Mouse (Mus musculus): Measurements from ENCODE around the gene Msh3. TPM values are rescaled to one million over a fixed set of nuclear protein-coding genes. Genes with fewer than 3 reads are reported as not detected.

The Msh3 gene
- polyA plus RNA-seq, 1 experiment from 2014 or later, result 37.7 TPM

GRCm38 (mm10) chr13:92305680-92306079 is 49.1 kb downstream of the Msh3 start, which contains the start of gene Gm20379:
TSS of gene Gm20379 (plus strand) at chr13:92305980.
- Histone ChIP-seq H3K27me3 (ENCODE audit: low read depth, poor library complexity, severe bottlenecking) (no peaks in the 10 kb centered on the region), H3K4me1 (peaks cover 29% of the 10 kb centered on the region), H3K4me3 (no peak within 1 kb of the TSS), H3K27ac (no peak within 1 kb of the TSS), H3K36me3 (peaks cover 47% of the 10 kb centered on the region), H3K9me3 (replicated peaks) (no peaks in the 10 kb centered on the region)
- 97% methylated on average over 11 of the region's 11 CpGs for WGBS
- DNase-seq (ENCODE audit: low spot score), result no peak

GRCm38 (mm10) chr13:92304291-92304690 is 50.5 kb downstream of the Msh3 start:
- 97% methylated on average over 5 of the region's 5 CpGs for WGBS
- Histone ChIP-seq H3K4me1 (peaks cover 39% of the 10 kb centered on the region), H3K9me3 (replicated peaks) (no peaks in the 10 kb centered on the region), H3K27ac (no peak overlapping the region), H3K36me3 (peaks cover 45% of the 10 kb centered on the region), H3K4me3 (no peak overlapping the region), H3K27me3 (ENCODE audit: low read depth, poor library complexity, severe bottlenecking) (no peaks in the 10 kb centered on the region)
- no peak for DNase-seq (ENCODE audit: low spot score)

GRCm38 (mm10) chr13:92303062-92303948 is 51.5 kb downstream of the Msh3 start:
- 82% methylated on average over 8 of the region's 8 CpGs for WGBS
- no peak overlapping the region; the same call in 1 of the 2 replicates for H3K27ac ChIP-seq
- H3K4me3 ChIP-seq, result no peak overlapping the region
- H3K4me1 ChIP-seq, result peaks cover 39% of the 10 kb centered on the region
- peaks cover 41% of the 10 kb centered on the region for H3K36me3 ChIP-seq
- no peaks in the 10 kb centered on the region for H3K27me3 ChIP-seq (ENCODE audit: low read depth, poor library complexity, severe bottlenecking)
- H3K9me3 ChIP-seq (replicated peaks), result no peaks in the 10 kb centered on the region
- DNase-seq (ENCODE audit: low spot score), result no peak

- H3K4me3 ChIP-seq, result no peak overlapping the region
- no peaks in the 10 kb centered on the region for H3K9me3 ChIP-seq (replicated peaks)
- 69% methylated on average over 4 of the region's 4 CpGs for WGBS
- DNase-seq (ENCODE audit: low spot score), result no peak
- H3K27me3 ChIP-seq (ENCODE audit: low read depth, poor library complexity, severe bottlenecking), result no peaks in the 10 kb centered on the region
- H3K27ac ChIP-seq, result 0 out of 2 replicates have a peak overlapping the region, but pooled peaks have one; percentile 25
- peaks cover 39% of the 10 kb centered on the region for H3K4me1 ChIP-seq
- peaks cover 36% of the 10 kb centered on the region for H3K36me3 ChIP-seq
Observed at GRCm38 (mm10) chr13:92302466-92302865, 52.3 kb downstream of the Msh3 start.

- Histone ChIP-seq H3K9me3 (replicated peaks) (no peaks in the 10 kb centered on the region), H3K27me3 (ENCODE audit: low read depth, poor library complexity, severe bottlenecking) (no peaks in the 10 kb centered on the region), H3K36me3 (peaks cover 43% of the 10 kb centered on the region), H3K4me1 (peaks cover 39% of the 10 kb centered on the region), H3K27ac (0 out of 2 replicates have a peak overlapping the region, but pooled peaks have one; percentile 25), H3K4me3 (no peak overlapping the region)
- WGBS, result 68% methylated on average over 4 of the region's 4 CpGs
- DNase-seq (ENCODE audit: low spot score), result no peak
Observed at GRCm38 (mm10) chr13:92301754-92302153, 53.0 kb downstream of the Msh3 start.

GRCm38 (mm10) chr13:92299522-92299921 is 55.3 kb downstream of the Msh3 start:
- 62% methylated on average over 1 of the region's 1 CpGs for WGBS
- Histone ChIP-seq H3K36me3 (peaks cover 40% of the 10 kb centered on the region), H3K4me3 (no peak overlapping the region), H3K27ac (no peak overlapping the region), H3K27me3 (ENCODE audit: low read depth, poor library complexity, severe bottlenecking) (no peaks in the 10 kb centered on the region), H3K4me1 (peaks cover 39% of the 10 kb centered on the region), H3K9me3 (replicated peaks) (no peaks in the 10 kb centered on the region)
- no peak for DNase-seq (ENCODE audit: low spot score)

GRCm38 (mm10) chr13:92297021-92297420 is 57.8 kb downstream of the Msh3 start:
- no peaks in the 10 kb centered on the region for H3K9me3 ChIP-seq (replicated peaks)
- DNase-seq (ENCODE audit: low spot score), result no peak
- 92% methylated on average over 2 of the region's 2 CpGs for WGBS
- no peaks in the 10 kb centered on the region for H3K27me3 ChIP-seq (ENCODE audit: low read depth, poor library complexity, severe bottlenecking)
- H3K4me1 ChIP-seq, result peaks cover 25% of the 10 kb centered on the region
- no peak overlapping the region for H3K27ac ChIP-seq
- no peak overlapping the region for H3K4me3 ChIP-seq
- H3K36me3 ChIP-seq, result peaks cover 45% of the 10 kb centered on the region

GRCm38 (mm10) chr13:92296490-92296889 is 58.3 kb downstream of the Msh3 start:
- Histone ChIP-seq H3K36me3 (peaks cover 45% of the 10 kb centered on the region), H3K27ac (no peak overlapping the region), H3K4me3 (no peak overlapping the region), H3K27me3 (ENCODE audit: low read depth, poor library complexity, severe bottlenecking) (no peaks in the 10 kb centered on the region), H3K4me1 (peaks cover 25% of the 10 kb centered on the region), H3K9me3 (replicated peaks) (no peaks in the 10 kb centered on the region)
- WGBS, result 96% methylated on average over 4 of the region's 4 CpGs
- DNase-seq (ENCODE audit: low spot score), result no peak

- no peak for DNase-seq (ENCODE audit: low spot score)
Observed at GRCm38 (mm10) chr13:92293883-92294282, 60.9 kb downstream of the Msh3 start.

GRCm38 (mm10) chr13:92291605-92292004 is 63.2 kb downstream of the Msh3 start:
- H3K4me3 ChIP-seq, result no peak overlapping the region
- WGBS, result 45% methylated on average over 4 of the region's 4 CpGs
- H3K9me3 ChIP-seq (replicated peaks), result no peaks in the 10 kb centered on the region
- H3K4me1 ChIP-seq, result peaks cover 14% of the 10 kb centered on the region
- H3K36me3 ChIP-seq, result peaks cover 55% of the 10 kb centered on the region
- DNase-seq (ENCODE audit: low spot score), result peak; percentile 34
- peak overlapping the region; percentile 12; the same call in 1 of the 2 replicates for H3K27ac ChIP-seq
- no peaks in the 10 kb centered on the region for H3K27me3 ChIP-seq (ENCODE audit: low read depth, poor library complexity, severe bottlenecking)

More at GRCm38 (mm10) chr13:92293883-92294282, 60.9 kb downstream of the Msh3 start:
- Histone ChIP-seq H3K4me3 (no peak overlapping the region), H3K4me1 (peaks cover 14% of the 10 kb centered on the region), H3K9me3 (replicated peaks) (no peaks in the 10 kb centered on the region), H3K27me3 (ENCODE audit: low read depth, poor library complexity, severe bottlenecking) (no peaks in the 10 kb centered on the region), H3K36me3 (peaks cover 65% of the 10 kb centered on the region), H3K27ac (no peak overlapping the region)
- WGBS, result 91% methylated on average over 5 of the region's 5 CpGs

- DNase-seq (ENCODE audit: low spot score), result no peak
- Histone ChIP-seq H3K36me3 (peaks cover 25% of the 10 kb centered on the region), H3K27ac (no peak overlapping the region), H3K27me3 (ENCODE audit: low read depth, poor library complexity, severe bottlenecking) (no peaks in the 10 kb centered on the region), H3K4me3 (no peak overlapping the region), H3K9me3 (replicated peaks) (no peaks in the 10 kb centered on the region), H3K4me1 (peaks cover 5% of the 10 kb centered on the region; the same call in 1 of the 2 replicates)
- 100% methylated on average over 2 of the region's 2 CpGs for WGBS
Observed at GRCm38 (mm10) chr13:92277027-92277426, 77.8 kb downstream of the Msh3 start.

GRCm38 (mm10) chr13:92275292-92275691 is 79.5 kb downstream of the Msh3 start:
- no peak overlapping the region for H3K4me3 ChIP-seq
- H3K9me3 ChIP-seq (replicated peaks), result no peaks in the 10 kb centered on the region
- H3K4me1 ChIP-seq, result peaks cover 5% of the 10 kb centered on the region; the same call in 1 of the 2 replicates
- peaks cover 18% of the 10 kb centered on the region for H3K36me3 ChIP-seq
- no peak overlapping the region for H3K27ac ChIP-seq
- H3K27me3 ChIP-seq (ENCODE audit: low read depth, poor library complexity, severe bottlenecking), result no peaks in the 10 kb centered on the region
- DNase-seq (ENCODE audit: low spot score), result no peak
- 79% methylated on average over 9 of the region's 9 CpGs for WGBS
